Mouse (Mus musculus) midbrain, embryonic 14.5 days (tissue): ENCODE results near the gene Mmp21. TPM values are rescaled to one million over a fixed set of nuclear protein-coding genes. Genes with fewer than 3 reads are reported as not detected.
A peak's percentile ranks its signal among the peaks of the same experiment; 100 is the strongest.

Experiments
- ATAC-seq: fragments of 200-750 bp; cut with Nextera tagmentation; 2 replicates; pipeline ENCODE4 v1.8.0; 2017; ENCODE audit warnings: moderate number of reproducible peaks, moderate library complexity; ENCODE audit not compliant: low FRiP score, low TSS enrichment
- DNase-seq: peaks from one replicate; pipeline ENCODE4 v3.0.0-alpha.2; 2015
- H3K27ac ChIP-seq: fragments of 300-500 bp; sonication (generic); replicated peaks from 2 replicates; pipeline ENCODE4 v1.5.1; 2014; ENCODE audit warnings: mild to moderate bottlenecking, low read depth, low read length, moderate library complexity
- H3K27me3 ChIP-seq: fragments of 300-500 bp; sonication (generic); 2 replicates; pipeline ENCODE4 v1.6.1; 2014; ENCODE audit warnings: low read length, control low read depth, mixed read lengths; ENCODE audit not compliant: control insufficient read depth, insufficient read depth
- H3K36me3 ChIP-seq: fragments of 300-500 bp; sonication (generic); 2 replicates; pipeline ENCODE4 v1.6.1; 2014; ENCODE audit warnings: low read length, control low read depth; ENCODE audit not compliant: control insufficient read depth, insufficient read depth
- H3K4me1 ChIP-seq: fragments of 300-500 bp; sonication (generic); 2 replicates; pipeline ENCODE4 v1.6.1; 2014; ENCODE audit warnings: mild to moderate bottlenecking, antibody characterized with exemption, low read length, control low read depth; ENCODE audit not compliant: control insufficient read depth, insufficient read depth
- H3K4me2 ChIP-seq: fragments of 300-500 bp; sonication (generic); 2 replicates; pipeline ENCODE4 v1.6.1; 2014; ENCODE audit warnings: mild to moderate bottlenecking, low read length, moderate library complexity
- H3K4me3 ChIP-seq: fragments of 300-500 bp; sonication (generic); replicated peaks from 2 replicates; pipeline ENCODE4 v1.5.1; 2014; ENCODE audit warnings: low read depth, low read length
- H3K9ac ChIP-seq: fragments of 300-500 bp; sonication (generic); replicated peaks from 2 replicates; pipeline ENCODE4 v1.6.1; 2014; ENCODE audit warnings: mild to moderate bottlenecking, low read length, moderate library complexity
- H3K9me3 ChIP-seq: fragments of 300-500 bp; sonication (generic); 2 replicates; pipeline ENCODE4 v1.6.1; 2016; ENCODE audit warnings: low read length, control low read depth, mixed read lengths; ENCODE audit not compliant: control insufficient read depth
- WGBS: fragments of 180-500 bp; shearing (Covaris S2); extraction: QIAGEN DNeasy Blood & Tissue Kit; methylation state at CpG from one replicate; pipeline ENCODE4 v1.1.7; 2014; 5-methylcytosine and 5-hydroxymethylcytosine counted together
- polyA plus RNA-seq: library from polyadenylated mRNA; unstranded; fragments of >200 nt; fragmentation: Nextera tagmentation; extraction: Ambion mirVana; gene quantifications from 2 replicates; pipeline ENCODE4 v1.2.1, GENCODE M21; 2014

The Mmp21 gene
- polyA plus RNA-seq, 1 experiment from 2014 or later = 0.11 TPM

DNA sequence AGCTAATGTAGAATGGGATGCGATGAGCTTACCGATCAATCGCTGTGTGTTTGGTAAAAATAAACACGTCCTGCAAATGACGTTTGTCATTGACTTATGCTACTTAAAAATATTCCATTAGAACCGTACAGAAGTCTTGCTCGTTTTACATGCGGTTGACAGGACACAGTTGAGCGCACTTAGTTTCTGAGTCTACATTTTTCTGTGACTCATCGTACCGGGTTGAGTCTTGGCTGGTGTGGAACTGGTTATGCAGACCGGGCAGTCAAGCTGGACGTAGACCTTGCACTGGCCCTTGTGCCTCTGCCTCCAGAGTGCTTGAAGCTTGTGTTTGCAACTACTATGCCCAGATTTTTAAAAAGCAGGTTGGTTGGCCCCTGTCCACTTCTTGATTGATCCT is 41.6 kb downstream of the Mmp21 start:
- Histone ChIP-seq H3K4me3 (peak overlapping the region; percentile 96), H3K9me3 (no peaks in the 10 kb centered on the region), H3K36me3 (peaks cover 28% of the 10 kb centered on the region), H3K4me1 (peaks cover 7% of the 10 kb centered on the region; the same call in 1 of the 2 replicates), H3K27me3 (no peaks in the 10 kb centered on the region), H3K9ac (peak overlapping the region; percentile 88), H3K4me2 (peak overlapping the region; percentile 88), H3K27ac (peak overlapping the region; percentile 80; the same call in 1 of the 2 replicates)
- no peak for ATAC-seq
- no peak for DNase-seq
- 14% methylated on average over 13 of the region's 13 CpGs for WGBS

DNA sequence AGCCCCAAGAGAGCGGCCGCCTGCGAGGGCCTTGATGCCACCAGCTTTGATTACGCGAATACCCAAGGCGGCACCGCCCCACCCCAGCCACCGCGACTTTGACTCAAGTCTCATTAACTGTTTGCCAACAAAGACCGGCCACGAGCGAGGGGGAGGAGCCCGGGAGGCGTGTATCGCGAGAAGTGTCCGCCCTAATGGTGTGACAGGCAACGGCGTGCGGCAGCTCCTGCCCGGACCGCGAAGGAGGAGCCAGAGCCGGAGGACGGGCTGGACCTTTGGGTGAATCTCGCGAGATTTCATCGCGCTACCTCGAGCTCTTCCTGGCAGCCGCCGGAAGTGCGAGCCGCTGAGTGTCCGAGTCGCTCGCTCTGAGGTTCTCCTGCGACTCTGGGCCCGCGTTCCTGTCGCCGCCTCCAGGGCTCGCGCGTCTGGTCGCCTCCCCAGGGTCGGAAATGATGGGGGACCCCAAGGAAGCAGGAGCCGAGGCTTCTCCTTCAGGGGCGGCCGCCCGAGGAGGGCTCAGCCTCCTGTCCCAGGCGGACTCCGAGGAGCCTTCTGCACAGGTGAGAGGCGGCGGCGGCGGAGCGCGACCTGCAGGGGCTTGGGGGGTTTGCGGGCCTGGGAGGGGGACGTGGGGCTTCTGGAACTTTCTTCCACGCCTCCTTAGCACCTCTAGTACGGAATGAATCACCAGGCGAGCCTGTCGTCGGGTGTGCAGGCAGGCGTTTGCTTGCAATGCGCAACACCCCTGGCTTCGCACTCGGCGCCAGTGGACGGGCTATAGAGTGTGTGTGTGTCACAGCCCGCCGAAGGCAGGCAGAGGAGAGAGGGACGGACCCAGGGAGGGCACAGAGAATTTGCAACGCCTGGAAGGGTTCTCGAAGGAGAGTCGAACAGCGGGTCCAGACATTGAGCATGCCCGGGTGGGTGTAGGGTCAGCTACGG is 42.2 kb downstream of the Mmp21 start, which contains the start of gene Edrf1:
TSS of gene Edrf1 (plus strand) at position 183 of the 945 bp plus-strand sequence.
- DNase-seq (peak; percentile 99), ATAC-seq (peak; percentile 99)
- Histone ChIP-seq H3K4me3 (peak within 1 kb of the TSS; percentile 96), H3K4me2 (peak within 1 kb of the TSS; percentile 88), H3K4me1 (peaks cover 7% of the 10 kb centered on the region; the same call in 1 of the 2 replicates), H3K9ac (peak within 1 kb of the TSS; percentile 88), H3K36me3 (peaks cover 21% of the 10 kb centered on the region), H3K9me3 (no peaks in the 10 kb centered on the region), H3K27me3 (no peaks in the 10 kb centered on the region), H3K27ac (peak within 1 kb of the TSS; percentile 95)
- under 1% methylated on average over 81 of the region's 81 CpGs for WGBS

DNA sequence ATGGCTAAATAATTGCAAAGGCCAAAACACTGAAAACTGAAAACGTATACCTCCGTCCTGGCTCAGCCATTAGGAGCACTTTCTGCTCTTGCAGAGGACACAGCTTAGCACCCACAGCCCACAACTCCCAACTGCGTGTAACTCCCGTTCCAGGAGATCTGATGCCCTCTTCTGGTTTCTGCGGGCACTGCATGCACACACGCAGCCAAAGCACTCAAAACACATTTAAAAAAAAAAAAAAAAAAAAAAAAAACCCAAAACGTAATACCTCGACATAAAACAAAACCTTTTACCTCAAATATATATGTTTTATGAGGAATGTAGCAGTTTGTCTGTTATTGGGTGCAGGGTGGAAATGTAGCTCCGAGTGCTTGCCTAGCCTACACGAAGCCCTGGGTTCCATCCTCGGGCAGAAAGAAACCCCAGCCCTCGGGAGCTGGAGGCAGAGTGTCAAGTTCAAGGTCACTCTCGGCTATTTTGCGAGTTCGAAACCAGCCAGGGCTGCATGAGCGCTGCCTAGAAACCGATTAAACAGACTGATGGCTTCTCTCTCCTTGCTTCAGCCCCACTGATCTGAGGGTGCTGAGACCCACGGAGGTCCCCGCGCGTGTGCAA is 43.0 kb downstream of the Mmp21 start:
- peak; percentile 57 for ATAC-seq
- Histone ChIP-seq H3K27ac (peak overlapping the region; percentile 95), H3K9me3 (no peaks in the 10 kb centered on the region), H3K4me3 (peak overlapping the region; percentile 96), H3K4me1 (peaks cover 7% of the 10 kb centered on the region; the same call in 1 of the 2 replicates), H3K4me2 (peak overlapping the region; percentile 72), H3K27me3 (no peaks in the 10 kb centered on the region), H3K9ac (peak overlapping the region; percentile 83), H3K36me3 (peaks cover 14% of the 10 kb centered on the region)
- DNase-seq = peak; percentile 93
- WGBS = 2% methylated on average over 21 of the region's 21 CpGs

DNA sequence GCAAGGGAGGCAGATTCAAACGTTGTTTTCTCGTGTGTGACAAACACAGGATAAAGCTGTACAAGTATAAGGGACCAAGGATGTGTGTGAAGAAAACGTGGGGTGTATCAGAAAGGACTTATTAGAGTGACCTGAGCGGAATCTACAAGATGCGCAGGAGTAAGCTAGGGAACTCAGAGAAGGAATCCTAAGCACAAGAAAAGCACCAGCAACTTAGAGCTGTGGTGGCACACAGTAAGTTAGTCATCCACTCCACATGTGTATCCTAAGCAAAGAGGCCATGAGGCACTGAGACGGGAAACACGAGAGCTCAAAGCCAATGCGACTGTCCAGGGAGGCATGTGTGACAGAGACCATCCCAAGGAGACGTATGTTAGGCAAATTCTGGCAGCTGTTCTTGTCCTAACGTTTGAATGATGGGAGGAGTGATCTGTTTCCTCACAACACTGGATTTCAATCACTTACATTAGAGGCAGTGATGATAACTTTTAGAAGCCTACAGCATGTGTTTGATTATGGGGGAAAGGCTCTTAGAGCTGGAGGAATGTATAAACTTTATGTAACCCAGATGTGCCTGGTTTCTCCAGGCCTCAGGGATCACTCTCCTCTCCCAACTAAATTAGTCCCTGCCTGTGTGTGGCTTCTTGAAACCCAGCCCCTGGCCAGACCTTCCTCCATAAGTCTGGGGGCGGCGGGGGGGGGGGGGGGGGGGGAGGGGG is 44.8 kb downstream of the Mmp21 start:
- DNase-seq = no peak
- WGBS = 53% methylated on average over 11 of the region's 12 CpGs

DNA sequence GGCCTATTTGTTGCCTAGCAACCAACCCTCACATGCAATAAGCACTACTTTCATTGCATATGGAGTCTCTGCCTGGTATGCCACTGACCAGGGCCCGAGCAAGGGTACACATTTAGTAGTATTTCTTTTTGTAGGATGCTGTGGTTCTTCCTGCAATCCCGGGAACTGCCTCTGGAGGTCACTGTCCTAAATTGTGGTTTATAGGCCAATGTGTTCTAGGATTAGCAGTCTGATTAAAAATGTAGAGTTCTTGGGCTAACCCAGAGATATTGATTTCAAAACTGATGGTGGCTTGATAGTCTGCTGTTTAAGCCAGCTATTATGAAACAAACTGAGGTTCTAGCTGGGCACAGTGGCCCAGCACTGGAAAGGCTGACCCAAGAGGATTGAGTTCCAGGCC is 47.4 kb downstream of the Mmp21 start:
- no peak overlapping the region for H3K27ac ChIP-seq
- H3K9me3 ChIP-seq = no peaks in the 10 kb centered on the region
- DNase-seq (peak; percentile 73), ATAC-seq (no peak)
- no peaks in the 10 kb centered on the region for H3K4me1 ChIP-seq
- H3K36me3 ChIP-seq = no peaks in the 10 kb centered on the region
- WGBS = 28% methylated on average over 2 of the region's 2 CpGs
- H3K9ac ChIP-seq = no peak overlapping the region
- H3K27me3 ChIP-seq = no peaks in the 10 kb centered on the region
- H3K4me2 ChIP-seq = no peak overlapping the region
- no peak overlapping the region for H3K4me3 ChIP-seq

More for the DNA sequence above, 44.8 kb downstream of the Mmp21 start:
- Histone ChIP-seq H3K4me1 (peaks cover 7% of the 10 kb centered on the region; the same call in 1 of the 2 replicates), H3K9me3 (no peaks in the 10 kb centered on the region), H3K4me2 (no peak overlapping the region), H3K4me3 (no peak overlapping the region), H3K27ac (no peak overlapping the region), H3K36me3 (no peaks in the 10 kb centered on the region), H3K9ac (no peak overlapping the region), H3K27me3 (no peaks in the 10 kb centered on the region)
- ATAC-seq = no peak

DNA sequence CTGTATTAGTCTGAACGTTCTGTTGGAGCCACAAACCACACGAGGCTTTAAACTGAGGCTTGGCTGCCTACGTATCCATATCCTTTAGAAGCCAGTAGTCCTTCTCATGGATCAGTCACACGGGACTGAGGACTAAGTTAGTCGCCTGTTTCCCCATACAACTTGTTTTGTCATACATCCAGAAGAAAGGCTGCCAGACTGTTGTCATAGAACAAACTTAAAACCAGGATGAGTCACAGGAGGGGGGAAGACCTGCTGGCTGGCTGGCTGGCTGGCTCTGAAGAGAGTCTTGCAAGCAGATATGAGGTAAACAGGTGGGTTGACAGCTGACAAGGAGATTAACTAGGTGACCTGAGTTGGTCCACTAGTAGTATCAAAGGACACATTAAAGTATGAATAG is 49.0 kb downstream of the Mmp21 start:
- 79% methylated on average over 5 of the region's 5 CpGs for WGBS
- H3K36me3 ChIP-seq = no peaks in the 10 kb centered on the region
- H3K9ac ChIP-seq = no peak overlapping the region
- H3K4me2 ChIP-seq = no peak overlapping the region
- no peak overlapping the region for H3K4me3 ChIP-seq
- ATAC-seq = no peak
- H3K4me1 ChIP-seq = no peaks in the 10 kb centered on the region
- H3K27me3 ChIP-seq = no peaks in the 10 kb centered on the region
- H3K9me3 ChIP-seq = no peaks in the 10 kb centered on the region
- no peak overlapping the region for H3K27ac ChIP-seq
- DNase-seq = no peak

DNA sequence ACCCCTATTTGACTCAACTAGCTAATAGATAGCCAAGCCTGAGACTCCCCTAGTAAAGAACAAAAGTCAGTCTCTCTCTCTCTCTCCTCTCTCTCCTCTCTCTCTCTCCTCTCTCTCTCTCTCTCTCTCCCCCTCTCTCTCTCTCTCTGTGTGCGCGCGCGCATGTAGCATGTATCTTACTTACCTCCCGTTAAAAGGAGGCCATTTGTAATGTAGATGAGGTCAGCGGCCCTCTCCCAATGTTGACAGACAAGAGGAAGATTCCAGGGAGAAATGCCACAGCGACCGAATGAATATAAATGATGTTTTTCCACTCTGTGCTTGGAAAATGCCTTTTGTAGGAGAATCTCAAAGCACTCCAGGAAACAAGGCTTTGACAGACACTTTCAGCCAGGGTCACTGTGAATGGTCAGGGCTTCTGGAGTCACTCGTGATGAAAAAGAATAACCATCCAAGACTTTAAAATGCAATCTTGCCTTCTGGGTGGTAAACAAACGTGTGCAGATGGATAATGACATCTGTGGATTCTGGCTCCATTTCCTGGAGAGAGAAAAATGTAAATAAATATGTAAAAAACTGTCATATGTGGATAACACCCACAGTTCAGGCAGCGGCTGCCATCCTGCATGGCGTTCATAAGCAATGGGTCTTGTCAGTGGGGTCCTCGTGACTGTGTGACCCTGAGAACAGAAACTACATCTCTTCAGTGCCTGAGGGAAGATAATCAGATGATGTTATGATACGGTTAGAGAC is 52.5 kb downstream of the Mmp21 start:
- DNase-seq (peak; percentile 51), ATAC-seq (no peak)
- no peak overlapping the region for H3K4me3 ChIP-seq
- H3K36me3 ChIP-seq = no peaks in the 10 kb centered on the region
- no peak overlapping the region; the same call in 1 of the 2 replicates for H3K9ac ChIP-seq
- no peaks in the 10 kb centered on the region for H3K9me3 ChIP-seq
- H3K4me1 ChIP-seq = no peaks in the 10 kb centered on the region
- no peak overlapping the region for H3K4me2 ChIP-seq
- no peaks in the 10 kb centered on the region for H3K27me3 ChIP-seq
- H3K27ac ChIP-seq = peak overlapping the region; percentile 47
- 22% methylated on average over 14 of the region's 14 CpGs for WGBS
